Mouse (Mus musculus) CD8-positive naive resting alpha-beta T cell, adult 2 months (primary cell): Measurements from ENCODE around the gene Eif2d.

ENCODE experiments used
- DNase-seq, 2 experiments: peaks; one replicate each; pipeline ENCODE4 v3.0.0; 2022; ENCODE audit warnings: low read depth in 2 of 2, low spot score in 2 of 2

Gene Eif2d

GRCm38 (mm10) chr1:131211655-131212054, 58.7 kb downstream of the Eif2d start:
- no peak for DNase-seq

DNA sequence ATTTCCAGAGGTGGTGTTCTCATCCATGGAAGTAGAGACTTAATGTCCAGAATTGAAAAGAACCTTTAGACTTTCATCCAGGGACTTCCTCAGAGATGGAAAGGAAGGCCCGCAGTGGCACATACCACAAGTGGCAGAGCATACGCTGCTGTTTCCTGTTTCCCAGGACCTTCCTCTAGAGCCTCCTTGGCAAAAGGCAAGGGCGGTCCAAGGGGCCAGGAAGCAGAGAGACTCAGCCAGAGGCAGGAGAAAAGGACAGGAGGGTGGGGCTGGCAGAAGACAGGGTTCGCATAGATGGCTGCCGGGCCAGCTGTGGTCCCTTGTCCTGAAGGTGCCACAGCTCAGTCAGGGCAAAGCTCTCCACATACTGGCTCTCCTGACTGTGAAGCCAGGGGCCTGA, 60.0 kb downstream of the Eif2d start:
- no peak for DNase-seq

DNA sequence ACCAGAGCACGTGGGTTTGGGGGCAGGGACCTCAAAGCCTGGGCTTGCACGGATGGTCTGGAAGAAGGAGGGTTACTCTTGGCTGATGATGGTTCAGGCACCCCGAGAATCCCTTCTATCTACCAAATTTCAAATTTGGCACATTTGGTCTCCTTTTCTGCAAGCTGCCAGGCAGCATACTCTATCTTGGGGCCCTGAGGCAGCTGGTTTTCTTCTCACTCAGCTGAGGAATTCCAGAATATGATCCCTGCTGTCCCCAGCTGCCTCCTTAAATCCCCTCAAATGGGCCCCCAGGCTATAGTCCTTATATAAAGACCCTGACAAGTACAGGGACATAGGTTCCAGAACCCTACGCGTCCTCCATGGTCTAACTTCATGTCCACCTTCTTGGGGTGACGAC, 60.4 kb downstream of the Eif2d start:
- no peak for DNase-seq

DNA sequence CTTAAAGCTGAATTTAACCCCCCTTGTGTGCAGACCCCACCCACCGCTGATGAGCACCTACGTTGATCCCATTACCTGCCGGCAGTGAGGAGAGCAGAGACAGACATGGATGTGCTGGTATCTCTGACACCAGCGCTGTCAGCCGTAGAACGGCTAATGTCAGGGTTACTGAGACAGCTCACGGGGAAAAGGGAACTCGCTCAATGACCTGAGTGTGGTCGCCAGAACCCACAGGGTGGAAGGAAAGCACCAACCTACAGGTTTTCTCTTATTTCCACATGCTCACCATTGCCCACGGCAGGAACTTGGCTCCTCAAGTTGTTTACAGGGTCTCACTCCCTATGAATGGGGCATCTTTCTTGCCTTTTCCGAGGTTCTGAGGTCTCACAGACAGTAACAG, 66.0 kb downstream of the Eif2d start:
- DNase-seq = no peak

- no peak for DNase-seq
Measured at GRCm38 (mm10) chr1:131221822-131222590, 69.0 kb downstream of the Eif2d start.

- no peak for DNase-seq
Measured at GRCm38 (mm10) chr1:131223345-131223744, 70.4 kb downstream of the Eif2d start.

GRCm38 (mm10) chr1:131224848-131225471, 72.0 kb downstream of the Eif2d start:
- no peak for DNase-seq

DNA sequence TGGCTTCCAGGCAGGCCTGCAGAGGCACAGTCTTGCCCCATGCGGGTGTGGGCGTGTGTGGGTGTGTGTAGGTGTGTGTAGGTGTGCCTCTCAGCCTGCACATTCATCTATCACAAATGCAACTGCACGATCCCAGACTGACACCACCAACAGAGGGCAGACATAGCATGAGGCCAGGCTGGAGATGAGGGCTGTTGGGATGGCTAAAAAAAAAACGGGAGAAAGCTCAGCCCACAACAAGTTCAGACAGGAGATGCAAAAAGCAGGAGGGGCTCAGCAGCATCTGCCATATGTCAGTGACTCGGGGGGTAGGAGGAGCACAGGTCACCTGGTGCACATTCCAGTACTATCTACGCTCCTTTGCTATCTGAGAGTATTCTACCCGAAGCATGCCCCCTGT, 75.2 kb downstream of the Eif2d start:
- DNase-seq = no peak

DNA sequence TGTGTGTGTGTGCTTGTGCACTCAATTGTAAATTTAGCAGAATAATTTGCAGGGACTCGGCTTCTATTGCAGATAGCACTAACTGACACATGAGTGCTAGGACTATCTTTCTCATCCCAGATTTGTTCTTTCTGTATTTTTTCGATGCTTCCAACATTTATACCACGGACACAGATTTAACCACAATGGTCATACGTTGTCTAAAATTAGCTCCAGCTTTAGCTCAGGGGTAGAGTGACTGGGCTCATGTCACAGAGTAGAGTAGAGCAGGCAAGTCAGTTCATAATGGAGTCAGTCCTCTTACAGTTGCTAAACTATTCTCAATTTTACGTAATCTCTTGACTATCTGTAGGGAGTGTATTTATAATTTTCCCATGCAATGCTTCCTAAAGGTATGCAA, 75.7 kb downstream of the Eif2d start:
- no peak for DNase-seq

DNA sequence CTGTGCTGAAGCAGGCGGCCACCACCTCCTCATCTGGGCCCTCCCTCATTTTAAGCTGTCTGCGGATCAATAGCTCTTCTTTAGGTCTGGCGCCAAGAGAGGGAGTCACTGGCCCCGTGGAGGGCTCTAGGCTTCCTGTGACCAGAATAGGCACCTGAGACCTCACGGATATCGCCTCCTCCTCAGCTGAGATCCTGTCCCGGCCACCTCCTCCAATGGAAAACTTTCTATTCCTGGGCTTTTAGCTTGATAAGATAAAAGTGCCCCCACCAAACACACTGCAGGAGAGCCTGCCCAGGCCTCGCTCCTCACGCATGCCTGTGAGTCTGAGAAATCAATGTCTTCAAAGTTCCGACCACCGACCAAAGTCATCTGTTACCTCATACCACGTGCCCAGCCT, 80.5 kb downstream of the Eif2d start:
- DNase-seq = no peak

- DNase-seq = no peak
Measured at GRCm38 (mm10) chr1:131236077-131236476, 83.1 kb downstream of the Eif2d start.
